Mouse (Mus musculus) erythroid progenitor cell, adult 5-6 weeks (primary cell): ENCODE results near the gene Trpc2. TPM values are rescaled to one million over a fixed set of nuclear protein-coding genes. Genes with fewer than 3 reads are reported as not detected.

ENCODE experiments used
- ATAC-seq: replicated peaks from 2 replicates; pipeline ENCODE4 v1.8.0; 2016; ENCODE audit warnings: moderate number of reproducible peaks, mild to moderate bottlenecking, moderate TSS enrichment, inconsistent platforms; ENCODE audit not compliant: poor library complexity, low FRiP score, severe bottlenecking
- total RNA-seq, 2 experiments: library from RNA; stranded (forward) in 1 of 2; stranded (reverse) in 1 of 2; fragments of 150-400 nt in 1 of 2; fragments of 186-747, 209-891 nt in 1 of 2; gene quantifications; 2 replicates each; pipeline versions ENCODE4 v1.2.3 to v1.2.4; 2015 to 2017; ENCODE audit warnings: low replicate concordance in 2 of 2

Gene Trpc2
- total RNA-seq, 2 experiments from 2014 or later = 0.83 TPM; not detected in 1

- ATAC-seq = no peak
Observed at GRCm38 (mm10) chr7:102100868-102101267, 18.0 kb downstream of the Trpc2 start.

GRCm38 (mm10) chr7:102101487-102101886 is 18.6 kb downstream of the Trpc2 start, which contains the start of gene Art1:
Gene Art1 (plus strand): TSS chr7:102101743.
- no peak for ATAC-seq

- ATAC-seq = no peak
Observed at GRCm38 (mm10) chr7:102102241-102102640, 19.3 kb downstream of the Trpc2 start.

GRCm38 (mm10) chr7:102102696-102103095 is 19.8 kb downstream of the Trpc2 start:
- no peak for ATAC-seq

- ATAC-seq = no peak
Observed at GRCm38 (mm10) chr7:102103555-102103954, 20.6 kb downstream of the Trpc2 start.

- ATAC-seq = no peak
Observed at GRCm38 (mm10) chr7:102104126-102104525, 21.2 kb downstream of the Trpc2 start.

GRCm38 (mm10) chr7:102106700-102107141 is 23.8 kb downstream of the Trpc2 start:
- no peak for ATAC-seq

GRCm38 (mm10) chr7:102108206-102108605 is 25.3 kb downstream of the Trpc2 start:
- no peak for ATAC-seq

- ATAC-seq = no peak
Observed at GRCm38 (mm10) chr7:102109171-102109570, 26.3 kb downstream of the Trpc2 start, which contains the start of gene Art5. Gene Art5 (minus strand): TSS chr7:102109489.

GRCm38 (mm10) chr7:102109746-102110145 is 26.8 kb downstream of the Trpc2 start:
- no peak for ATAC-seq

- no peak for ATAC-seq
Observed at GRCm38 (mm10) chr7:102113151-102113729, 30.3 kb downstream of the Trpc2 start.

- no peak for ATAC-seq
Observed at GRCm38 (mm10) chr7:102116579-102117331, 33.8 kb downstream of the Trpc2 start, which contains the start of gene Chrna10. Gene Chrna10 (minus strand): TSS chr7:102116828.

GRCm38 (mm10) chr7:102117382-102117781 is 34.5 kb downstream of the Trpc2 start:
- no peak for ATAC-seq

- ATAC-seq = no peak
Observed at GRCm38 (mm10) chr7:102120326-102120725, 37.4 kb downstream of the Trpc2 start.

GRCm38 (mm10) chr7:102132395-102132794 is 49.5 kb downstream of the Trpc2 start:
- ATAC-seq = no peak

- ATAC-seq = peak; percentile 78
Observed at GRCm38 (mm10) chr7:102137464-102137863, 54.5 kb downstream of the Trpc2 start.

- ATAC-seq = no peak
Observed at GRCm38 (mm10) chr7:102137898-102138297, 55.0 kb downstream of the Trpc2 start.
